Mouse (Mus musculus) forebrain, embryonic 10.5 days (tissue): ENCODE measurements around the gene Gbp6. TPM values are rescaled to one million over a fixed set of nuclear protein-coding genes. Genes with fewer than 3 reads are reported as not detected.
"Not testable (repeated sequence)": the region's sequence is repeated elsewhere in the genome, so short reads cannot be mapped to it uniquely, and the experiment has no call there.

Experiments
- DNase-seq: peaks from one replicate; pipeline ENCODE4 v3.0.0-alpha.2; 2017; ENCODE audit warnings: low spot score; ENCODE audit errors: extremely low spot score
- H3K27ac ChIP-seq: fragments of 300-500 bp; sonication (generic); 2 replicates; pipeline ENCODE4 v1.5.1; 2016; ENCODE audit warnings: mild to moderate bottlenecking
- H3K27me3 ChIP-seq: fragments of 300-500 bp; sonication (generic); 2 replicates; pipeline ENCODE4 v1.6.1; 2016; ENCODE audit warnings: mild to moderate bottlenecking; ENCODE audit not compliant: poor library complexity, severe bottlenecking
- H3K36me3 ChIP-seq: fragments of 300-500 bp; sonication (generic); replicated peaks from 2 replicates; pipeline ENCODE4 v1.6.1; 2016; ENCODE audit warnings: mild to moderate bottlenecking, moderate library complexity
- H3K4me1 ChIP-seq: fragments of 300-500 bp; sonication (generic); 2 replicates; pipeline ENCODE4 v1.6.1; 2016
- H3K4me3 ChIP-seq: fragments of 300-500 bp; sonication (generic); 2 replicates; pipeline ENCODE4 v1.5.1; 2016; ENCODE audit warnings: mild to moderate bottlenecking, moderate library complexity
- H3K9me3 ChIP-seq: fragments of 300-500 bp; sonication (generic); 2 replicates; pipeline ENCODE4 v1.6.1; 2016; ENCODE audit warnings: mild to moderate bottlenecking, moderate library complexity
- WGBS: fragments of 180-500 bp; shearing (Covaris S2); methylation state at CpG from one replicate; pipeline ENCODE4 v1.1.7; 2016; 5-methylcytosine and 5-hydroxymethylcytosine counted together
- polyA plus RNA-seq: library from polyadenylated mRNA; unstranded; fragments of >200 nt; fragmentation: Nextera tagmentation; extraction: Ambion mirVana; gene quantifications from 2 replicates; pipeline ENCODE4 v1.2.1, GENCODE M21; 2016

Gbp6 gene
- polyA plus RNA-seq = 0.12 and 0.15 TPM in 2 replicates

GRCm38 (mm10) chr5:105293226-105294165 is at the start of gene Gbp6, which contains the start of gene Gm43302:
Gene Gbp6, minus strand, starts transcription at chr5:105293698.
Gene Gm43302, minus strand, starts transcription at chr5:105293695.
- not testable (repeated sequence) for H3K4me1 ChIP-seq, H3K27me3 ChIP-seq, H3K36me3 ChIP-seq, H3K27ac ChIP-seq, H3K9me3 ChIP-seq, H3K4me3 ChIP-seq, DNase-seq
- WGBS = 64% methylated on average over 3 of the region's 3 CpGs

- no peak for DNase-seq
- no peak overlapping the region for H3K27ac ChIP-seq
- no peak overlapping the region for H3K4me3 ChIP-seq
- H3K4me1 ChIP-seq = no peaks in the 10 kb centered on the region
- 80% methylated on average over 2 of the region's 2 CpGs for WGBS
- no peaks in the 10 kb centered on the region for H3K9me3 ChIP-seq
- no peaks in the 10 kb centered on the region for H3K36me3 ChIP-seq
- no peaks in the 10 kb centered on the region for H3K27me3 ChIP-seq
These were observed 47.8 kb upstream of the Gbp6 start for GRCm38 (mm10) chr5:105341281-105341680.

- no peaks in the 10 kb centered on the region for H3K36me3 ChIP-seq
- DNase-seq = no peak
- H3K9me3 ChIP-seq = no peaks in the 10 kb centered on the region
- no peak overlapping the region for H3K27ac ChIP-seq
- H3K27me3 ChIP-seq = no peaks in the 10 kb centered on the region
- no peaks in the 10 kb centered on the region for H3K4me1 ChIP-seq
- no peak overlapping the region for H3K4me3 ChIP-seq
- 71% methylated on average over 2 of the region's 2 CpGs for WGBS
These were observed 29.0 kb upstream of the Gbp6 start for GRCm38 (mm10) chr5:105322543-105322942.

GRCm38 (mm10) chr5:105310941-105311340 is 17.4 kb upstream of the Gbp6 start:
- H3K27me3 ChIP-seq = no peaks in the 10 kb centered on the region

GRCm38 (mm10) chr5:105309148-105309547 is 15.7 kb upstream of the Gbp6 start:
- not testable (repeated sequence) for H3K27me3 ChIP-seq, H3K9me3 ChIP-seq, DNase-seq, H3K27ac ChIP-seq, H3K4me3 ChIP-seq, H3K4me1 ChIP-seq, H3K36me3 ChIP-seq
- 60% methylated on average over 1 of the region's 1 CpGs for WGBS

More at GRCm38 (mm10) chr5:105310941-105311340, 17.4 kb upstream of the Gbp6 start:
- no peak overlapping the region for H3K4me3 ChIP-seq
- no peak for DNase-seq
- H3K27ac ChIP-seq = no peak overlapping the region
- WGBS = 79% methylated on average over 2 of the region's 2 CpGs
- no peaks in the 10 kb centered on the region for H3K9me3 ChIP-seq
- no peaks in the 10 kb centered on the region for H3K4me1 ChIP-seq
- no peaks in the 10 kb centered on the region for H3K36me3 ChIP-seq

GRCm38 (mm10) chr5:105306946-105307345 is 13.4 kb upstream of the Gbp6 start:
- not testable (repeated sequence) for H3K27me3 ChIP-seq, H3K36me3 ChIP-seq, H3K4me3 ChIP-seq, H3K4me1 ChIP-seq, H3K27ac ChIP-seq, H3K9me3 ChIP-seq, DNase-seq

GRCm38 (mm10) chr5:105306159-105306581 is 12.7 kb upstream of the Gbp6 start:
- Histone ChIP-seq H3K27me3 (no peaks in the 10 kb centered on the region), H3K27ac (no peak overlapping the region), H3K4me1 (peaks cover 6% of the 10 kb centered on the region), H3K4me3 (no peak overlapping the region), H3K9me3 (no peaks in the 10 kb centered on the region), H3K36me3 (no peaks in the 10 kb centered on the region)
- no peak for DNase-seq
- 94% methylated on average over 1 of the region's 1 CpGs for WGBS

- H3K9me3 ChIP-seq, H3K4me1 ChIP-seq, DNase-seq, H3K4me3 ChIP-seq, H3K27ac ChIP-seq, H3K36me3 ChIP-seq, H3K27me3 ChIP-seq: not testable (repeated sequence)
- WGBS = 94% methylated on average over 4 of the region's 4 CpGs
These were observed 12.2 kb upstream of the Gbp6 start for GRCm38 (mm10) chr5:105305671-105306070.

GRCm38 (mm10) chr5:105301963-105302362 is 8.5 kb upstream of the Gbp6 start:
- peaks cover 6% of the 10 kb centered on the region for H3K4me1 ChIP-seq
- DNase-seq = no peak
- H3K4me3 ChIP-seq = no peak overlapping the region
- 62% methylated on average over 4 of the region's 4 CpGs for WGBS
- H3K27me3 ChIP-seq = no peaks in the 10 kb centered on the region
- H3K9me3 ChIP-seq = no peaks in the 10 kb centered on the region
- H3K27ac ChIP-seq = no peak overlapping the region
- no peaks in the 10 kb centered on the region for H3K36me3 ChIP-seq

- Histone ChIP-seq H3K9me3 (no peaks in the 10 kb centered on the region), H3K36me3 (no peaks in the 10 kb centered on the region), H3K4me3 (no peak overlapping the region), H3K4me1 (peaks cover 6% of the 10 kb centered on the region), H3K27ac (no peak overlapping the region), H3K27me3 (no peaks in the 10 kb centered on the region)
- 37% methylated on average over 2 of the region's 2 CpGs for WGBS
- DNase-seq = no peak
These were observed 8.0 kb upstream of the Gbp6 start for GRCm38 (mm10) chr5:105301531-105301930.

- H3K9me3 ChIP-seq = no peaks in the 10 kb centered on the region
- no peak for DNase-seq
- H3K4me1 ChIP-seq = no peaks in the 10 kb centered on the region
- no peak overlapping the region for H3K4me3 ChIP-seq
- no peaks in the 10 kb centered on the region for H3K36me3 ChIP-seq
- WGBS = 90% methylated on average over 3 of the region's 3 CpGs
- no peaks in the 10 kb centered on the region for H3K27me3 ChIP-seq
- no peak overlapping the region for H3K27ac ChIP-seq
These were observed 2.2 kb upstream of the Gbp6 start for GRCm38 (mm10) chr5:105295746-105296145.

- WGBS = 86% methylated on average over 1 of the region's 1 CpGs
These were observed 1.0 kb downstream of the Gbp6 start for GRCm38 (mm10) chr5:105292492-105292891.

GRCm38 (mm10) chr5:105290921-105291320 is 2.6 kb downstream of the Gbp6 start:
- H3K9me3 ChIP-seq, H3K27ac ChIP-seq, H3K36me3 ChIP-seq, H3K27me3 ChIP-seq, H3K4me1 ChIP-seq, H3K4me3 ChIP-seq, DNase-seq: not testable (repeated sequence)
- WGBS = 96% methylated on average over 3 of the region's 3 CpGs

More at GRCm38 (mm10) chr5:105292492-105292891, 1.0 kb downstream of the Gbp6 start:
- H3K27me3 ChIP-seq = no peaks in the 10 kb centered on the region
- no peak for DNase-seq
- no peaks in the 10 kb centered on the region for H3K9me3 ChIP-seq
- H3K27ac ChIP-seq = no peak overlapping the region
- no peaks in the 10 kb centered on the region for H3K36me3 ChIP-seq
- no peak overlapping the region for H3K4me3 ChIP-seq
- no peaks in the 10 kb centered on the region for H3K4me1 ChIP-seq
